Mouse (Mus musculus) heart, adult 2 months (tissue): ENCODE data around the gene Fgf7.

Experiments used
- CTCF ChIP-seq: fragments of 200-600 bp; IDR thresholded peaks from 2 replicates; pipeline ENCODE4 v1.8.1; 2022; ENCODE audit warnings: antibody characterized with exemption, mild to moderate bottlenecking, moderate library complexity
- EP300 ChIP-seq: fragments of 200-500 bp; IDR thresholded peaks from 2 replicates; pipeline ENCODE4 v1.6.1; 2011; ENCODE audit warnings: low read depth, low read length, control low read depth; ENCODE audit not compliant: insufficient read depth

- TF ChIP-seq CTCF (no peak), EP300 (no peak)
Measured at GRCm38 (mm10) chr2:126045621-126046020, 11.2 kb downstream of the Fgf7 start.
